Mouse (Mus musculus) ES-E14 (cell line): ENCODE measurements around the gene Slc16a10.

ENCODE experiments used
- CHD2 ChIP-seq: IDR thresholded peaks from 2 replicates; pipeline ENCODE4 v1.6.1; 2014; ENCODE audit warnings: mild to moderate bottlenecking, low read depth, low read length, inconsistent platforms
- HCFC1 ChIP-seq: IDR thresholded peaks from 2 replicates; pipeline ENCODE4 v1.6.1; 2012; ENCODE audit warnings: low read length, inconsistent platforms, borderline replicate concordance; ENCODE audit not compliant: insufficient read depth
- MAFK ChIP-seq: IDR thresholded peaks from 2 replicates; pipeline ENCODE4 v1.6.1; 2014; ENCODE audit warnings: mild to moderate bottlenecking, low read depth, low read length, inconsistent platforms; ENCODE audit not compliant: insufficient read depth
- ZC3H11A ChIP-seq: IDR thresholded peaks from 2 replicates; pipeline ENCODE4 v1.6.1; 2012; ENCODE audit warnings: low read depth, mild to moderate bottlenecking, inconsistent platforms, low read length, borderline replicate concordance
- ZNF384 ChIP-seq: IDR thresholded peaks from 2 replicates; pipeline ENCODE4 v1.6.1; 2012; ENCODE audit warnings: low read depth, low read length, inconsistent platforms

- TF ChIP-seq ZC3H11A = no peak
- TF ChIP-seq CHD2 = no peak
- no peak for TF ChIP-seq MAFK
- TF ChIP-seq ZNF384 = no peak
- no peak for TF ChIP-seq HCFC1
These were observed 824 bp downstream of the Slc16a10 start for GRCm38 (mm10) chr10:40141016-40141851.
